Mouse (Mus musculus): ENCODE measurements around the gene 2510009E07Rik.

DNA sequence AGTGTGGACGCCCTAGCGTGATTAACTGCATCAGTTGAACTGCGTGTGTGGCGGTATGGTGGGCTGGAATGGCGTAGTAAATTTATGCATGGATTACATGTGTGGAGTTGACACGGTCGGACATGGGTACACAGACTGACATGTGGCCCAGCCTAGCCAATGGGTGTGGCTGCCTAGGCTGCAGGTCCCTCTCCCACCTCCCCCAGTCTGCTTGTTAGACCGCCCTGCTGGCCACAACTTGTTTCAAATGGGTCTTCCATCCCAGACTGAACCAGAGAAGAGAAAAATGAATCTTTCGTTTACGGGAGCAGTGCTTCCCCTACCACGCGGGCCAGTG lies 745 bp upstream of the 2510009E07Rik start:
- TF ChIP-seq CTCF (IDR thresholded peaks at IDR 0.05; ENCODE audit: control insufficient read depth, insufficient read depth, insufficient replicate concordance, low read depth, low read length), result no peak
- TF ChIP-seq POLR2A (IDR thresholded peaks at IDR 0.05; ENCODE audit: control insufficient read depth, low read depth, low read length), result no peak

Data from testis, adult 2 months (tissue).